Mouse (Mus musculus): ENCODE measurements around the gene Mc1r.
A peak's percentile ranks its signal among the peaks of the same experiment; 100 is the strongest.
"Not testable (repeated sequence)": the region's sequence is repeated elsewhere in the genome, so short reads cannot be mapped to it uniquely, and the experiment has no call there.

Mc1r gene

GRCm38 (mm10) chr8:123431616-123432365 lies 24.9 kb downstream of the Mc1r start:
- DNase-seq (ENCODE audit: low spot score), result no peak

DNA sequence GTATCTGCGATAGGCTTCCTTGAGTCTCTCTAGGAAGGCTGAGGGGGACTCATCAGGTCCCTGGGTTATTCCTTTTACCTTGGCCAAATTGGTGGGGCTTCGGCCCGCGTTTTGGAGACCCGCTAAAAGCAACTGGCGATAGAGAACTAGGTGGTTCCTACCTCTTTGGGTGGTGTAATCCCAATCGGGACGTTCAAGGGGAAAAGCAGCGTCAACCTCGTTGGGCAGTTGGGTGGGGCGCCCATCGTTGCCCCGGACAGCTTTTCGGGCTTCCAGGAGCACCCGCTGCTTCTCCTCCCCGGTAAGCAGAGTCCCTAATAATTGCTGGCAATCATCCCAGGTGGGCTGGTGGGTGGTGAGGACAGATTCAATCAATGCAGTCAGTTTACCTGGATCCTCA lies 25.5 kb downstream of the Mc1r start:
- DNase-seq (ENCODE audit: low spot score), result no peak

DNA sequence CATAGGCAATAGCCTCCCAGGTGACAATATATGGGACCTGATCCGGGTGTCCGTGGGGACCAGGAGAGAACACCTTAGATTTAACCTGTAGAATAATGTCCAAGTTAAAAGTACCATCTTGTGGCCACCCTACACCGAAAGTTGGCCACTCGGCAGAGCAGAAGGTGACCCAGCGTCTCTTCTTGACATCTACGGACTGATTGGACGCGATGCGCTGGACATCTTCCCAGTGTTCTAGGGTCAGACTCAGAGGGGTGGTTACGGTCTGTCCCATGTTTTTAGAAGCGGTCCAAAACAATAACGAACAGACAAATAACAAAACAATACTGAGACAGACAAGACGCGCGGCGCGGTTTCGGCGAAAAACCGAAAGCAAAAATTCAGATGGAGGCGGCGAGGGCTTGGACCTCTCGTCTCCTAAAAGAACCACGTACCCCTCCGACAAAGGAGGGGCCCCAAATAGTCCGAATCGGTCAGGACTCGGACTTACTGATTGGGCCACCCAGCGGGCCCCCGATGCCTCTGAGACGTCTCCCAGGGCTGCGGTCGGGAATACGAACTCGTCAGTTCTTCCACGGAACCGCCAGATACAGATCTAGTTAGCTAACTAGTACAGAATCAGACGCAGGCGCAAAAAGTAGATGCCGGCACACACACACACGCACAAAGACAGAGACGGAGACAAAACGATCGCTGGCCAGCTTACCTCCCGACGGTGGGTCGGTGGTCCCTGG lies 26.5 kb downstream of the Mc1r start:
- not testable (repeated sequence) for DNase-seq (ENCODE audit: low spot score)

- no peak for DNase-seq (ENCODE audit: low spot score)
Measured at GRCm38 (mm10) chr8:123441788-123442187, 34.9 kb downstream of the Mc1r start.

- DNase-seq (ENCODE audit: low spot score), result no peak
Measured at GRCm38 (mm10) chr8:123442351-123442750, 35.4 kb downstream of the Mc1r start.

GRCm38 (mm10) chr8:123442871-123443575 lies 36.1 kb downstream of the Mc1r start:
- DNase-seq (ENCODE audit: low spot score), result peak; percentile 85

GRCm38 (mm10) chr8:123443576-123443921 lies 36.6 kb downstream of the Mc1r start:
- DNase-seq (ENCODE audit: low spot score), result peak; percentile 23

DNA sequence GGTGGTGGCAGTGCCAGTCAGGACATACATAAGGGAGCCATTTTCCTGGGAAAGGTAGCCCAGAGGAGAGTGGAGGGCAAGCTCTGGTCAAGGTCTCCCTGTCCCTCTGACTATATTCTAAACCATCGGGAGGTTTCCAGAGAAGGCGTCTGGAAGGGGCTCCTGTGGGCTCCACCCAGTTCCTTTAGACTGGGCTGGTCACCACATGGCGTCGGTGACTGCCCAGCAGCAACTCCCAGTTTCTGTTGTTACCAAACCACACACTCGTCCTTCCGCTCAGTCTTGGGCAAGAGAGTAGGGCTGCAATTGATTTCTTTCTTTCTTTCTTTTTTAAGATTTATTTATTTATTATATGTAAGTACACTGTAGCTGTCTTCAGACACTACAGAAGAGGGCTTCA lies 37.2 kb downstream of the Mc1r start:
- no peak for DNase-seq (ENCODE audit: low spot score)

DNA sequence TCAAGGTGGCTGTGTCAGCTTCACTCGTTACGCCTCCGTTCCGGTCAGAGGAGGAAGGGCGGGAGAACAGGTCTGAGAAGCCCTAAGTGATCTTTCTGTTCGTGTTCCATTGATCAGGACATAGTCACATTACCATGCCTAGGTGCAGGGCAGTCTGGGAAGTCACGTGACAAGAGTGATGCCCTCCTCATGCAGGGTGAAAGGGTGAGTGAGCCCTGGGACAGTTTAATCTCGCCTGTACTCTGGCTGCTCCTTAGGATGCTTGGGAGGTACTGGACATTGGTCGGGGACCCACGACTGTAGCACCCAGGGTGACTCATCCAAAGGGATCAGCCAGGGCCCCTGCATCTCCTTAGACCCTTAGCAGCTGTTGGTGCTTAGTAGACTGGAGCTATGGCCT lies 39.1 kb downstream of the Mc1r start:
- no peak for DNase-seq (ENCODE audit: low spot score)

GRCm38 (mm10) chr8:123446799-123447198 lies 39.9 kb downstream of the Mc1r start:
- no peak for DNase-seq (ENCODE audit: low spot score)

DNA sequence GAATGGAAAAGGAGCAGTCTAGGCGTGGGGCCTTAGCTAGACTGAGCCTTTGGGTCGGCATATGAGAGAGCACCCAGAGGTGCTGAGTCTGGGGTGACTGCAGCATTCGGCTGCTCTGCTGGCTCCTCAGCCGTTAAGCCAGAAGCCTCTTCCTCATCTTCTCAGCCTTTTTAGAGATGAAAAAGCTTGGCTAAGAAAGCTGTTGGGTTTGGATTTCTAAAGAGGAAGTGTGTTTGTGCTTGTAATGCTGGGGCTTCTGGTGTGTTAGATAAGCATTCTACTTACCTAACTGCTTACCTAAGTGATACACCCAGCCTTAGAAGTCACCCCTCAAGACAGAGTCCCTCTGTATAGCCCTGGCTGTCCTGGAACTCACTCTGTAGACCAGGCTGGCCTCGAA lies 43.9 kb downstream of the Mc1r start:
- no peak for DNase-seq (ENCODE audit: low spot score)

DNA sequence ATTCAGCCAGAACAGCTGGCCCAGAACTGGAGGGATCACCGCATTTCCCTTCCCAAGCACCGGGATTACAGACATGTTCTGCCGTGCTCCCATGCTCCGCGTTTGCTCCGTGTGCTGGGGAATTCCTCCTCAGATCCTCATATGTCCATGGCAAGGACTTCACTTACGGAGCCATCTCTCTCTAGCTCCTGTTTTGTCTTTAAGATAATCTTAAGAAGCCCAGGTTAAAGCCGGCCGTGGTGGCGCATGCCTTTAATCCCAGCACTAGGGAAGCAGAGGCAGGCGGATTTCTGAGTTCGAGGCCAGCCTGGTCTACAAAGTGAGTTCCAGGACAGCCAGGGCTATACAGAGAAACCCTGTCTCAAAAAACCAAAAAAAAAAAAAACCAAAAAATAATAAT lies 44.8 kb downstream of the Mc1r start:
- not testable (repeated sequence) for DNase-seq (ENCODE audit: low spot score)

DNA sequence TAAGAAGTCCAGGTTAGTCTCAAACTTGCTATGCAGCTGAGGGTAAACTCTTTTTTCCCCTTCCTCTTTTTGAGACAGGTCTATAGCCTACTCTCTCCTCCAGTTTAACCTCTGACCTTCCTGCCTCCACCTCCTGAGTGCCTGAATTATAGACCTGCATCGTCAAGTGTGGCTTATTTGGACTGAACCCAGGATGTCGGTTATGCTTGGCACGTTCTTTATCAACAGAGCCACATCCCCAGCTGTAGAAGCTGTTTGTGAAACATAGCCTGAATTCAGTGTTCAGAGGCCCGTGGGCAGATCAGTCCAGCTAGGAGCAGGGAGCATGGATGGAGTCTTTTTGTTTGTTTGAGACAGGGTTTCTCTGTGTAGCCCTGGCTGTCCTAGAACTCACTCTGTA lies 45.2 kb downstream of the Mc1r start:
- DNase-seq (ENCODE audit: low spot score), result no peak

GRCm38 (mm10) chr8:123453291-123453690 lies 46.4 kb downstream of the Mc1r start:
- DNase-seq (ENCODE audit: low spot score), result no peak

DNA sequence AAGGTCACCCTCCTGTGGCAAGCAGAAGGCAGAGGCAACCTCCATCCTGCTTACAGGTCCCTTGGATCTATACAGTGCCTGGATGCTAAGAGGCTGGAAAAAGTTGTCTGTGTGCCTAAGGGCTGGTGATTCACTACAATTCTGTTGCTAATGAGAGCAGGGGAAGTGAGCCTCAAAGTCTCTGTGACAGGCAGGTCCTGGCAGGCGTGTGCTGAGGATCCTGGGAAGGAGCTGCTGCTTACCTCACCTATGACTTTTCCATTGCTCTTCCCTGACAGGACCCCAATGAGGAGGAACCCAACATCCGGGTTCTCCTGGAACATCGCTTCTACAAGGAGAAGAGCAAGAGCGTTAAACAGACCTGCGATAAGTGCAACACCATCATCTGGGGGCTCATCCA lies 47.0 kb downstream of the Mc1r start:
- no peak for DNase-seq (ENCODE audit: low spot score)

DNA sequence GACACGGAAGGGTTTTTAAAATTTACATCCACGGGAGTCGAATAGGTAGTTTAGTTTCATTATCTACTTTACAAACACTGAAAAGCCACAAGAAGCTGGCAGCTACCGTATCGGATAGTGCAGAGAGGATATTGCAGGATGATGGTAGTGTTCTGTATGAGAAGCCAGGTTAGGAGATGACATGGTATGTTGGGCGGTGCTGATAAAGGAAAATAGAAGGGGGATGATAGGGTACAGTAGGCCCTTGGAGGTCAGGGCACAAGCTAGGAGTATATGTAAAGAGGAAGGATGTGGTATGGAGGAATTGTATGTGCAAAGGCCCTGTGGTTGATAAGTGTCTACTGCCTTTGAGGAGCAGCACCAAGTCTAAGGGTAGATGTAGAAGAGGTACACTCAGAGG lies 47.7 kb downstream of the Mc1r start:
- DNase-seq (ENCODE audit: low spot score), result no peak
